In the genomic region with DNA sequence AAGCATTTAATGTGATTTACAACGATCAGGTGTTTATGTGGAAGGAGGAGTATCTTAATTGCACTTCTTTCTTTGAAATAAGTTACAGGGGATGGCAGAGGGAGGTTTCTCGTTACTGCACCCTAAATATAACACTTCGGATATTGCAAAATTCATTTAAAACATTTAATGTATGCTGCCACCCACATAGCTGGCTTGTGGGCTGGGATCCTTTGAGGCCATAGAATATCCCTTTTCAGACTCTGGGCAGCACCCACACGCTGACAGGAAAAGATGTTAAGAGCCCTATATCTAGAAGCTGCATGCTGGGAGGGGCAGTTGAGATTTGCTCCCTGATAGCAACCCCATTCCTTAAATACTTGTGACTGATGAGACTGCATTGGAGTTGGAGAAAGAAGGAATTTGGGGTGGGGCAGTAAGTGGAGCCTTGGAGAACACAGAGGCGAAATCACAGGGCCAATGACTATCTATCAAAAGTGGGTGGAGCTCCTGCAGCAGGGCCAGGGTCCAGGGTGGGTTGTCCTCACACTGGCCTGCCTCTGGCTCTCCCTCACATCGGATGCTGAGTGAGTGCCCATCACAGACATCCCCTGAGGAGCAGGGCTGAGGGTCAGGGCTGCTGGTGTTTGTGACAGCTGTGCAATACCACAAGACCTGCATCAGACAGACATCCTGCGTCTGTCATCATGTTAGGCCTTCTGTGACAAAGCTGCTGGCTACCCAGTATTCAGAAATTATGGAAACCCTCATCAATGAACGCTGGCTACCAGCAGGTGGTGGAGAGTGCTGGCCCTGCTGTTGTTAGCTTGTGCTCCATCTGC, we compare ENCODE assay signal across 11 mouse cellular contexts.
DNase-seq lines count a peak whose midpoint lies in the region; ATAC-seq and TF ChIP-seq lines count a peak whose summit lies in the region.
"Had no signal": no experiment of that assay in that cellular context is flagged by ENCODE, and none has a peak within 500 bp of the region (broad histone marks: within the 10 kb centered on the region; RNA-seq: fewer than 3 reads in every experiment).

No protein-coding gene starts in this region.

- H3K9me3 ChIP-seq in hindbrain, embryonic 11.5 days (ENCODE audit: control insufficient read depth, low read length): no peaks in the 10 kb centered on the region
- H3K9me3 ChIP-seq in hindbrain, embryonic 16.5 days (ENCODE audit: control insufficient read depth, low read length): no peaks in the 10 kb centered on the region
- no peaks in the 10 kb centered on the region for H3K9me3 ChIP-seq in hindbrain, postnatal 0 days (ENCODE audit: low read length)
- H3K9me3 ChIP-seq: G1E had no signal

- peak; percentile 73 for ATAC-seq in hindbrain, embryonic 11.5 days (ENCODE audit: low FRiP score)
- ATAC-seq in hindbrain, embryonic 16.5 days: no peak
- peak; percentile 73 for ATAC-seq in hindbrain, postnatal 0 days

- H3K36me3 ChIP-seq in hindbrain, embryonic 11.5 days (ENCODE audit: control insufficient read depth, insufficient read depth, low read length): no peaks in the 10 kb centered on the region
- H3K36me3 ChIP-seq in hindbrain, embryonic 16.5 days (ENCODE audit: control insufficient read depth, insufficient read depth, low read length): no peaks in the 10 kb centered on the region
- H3K36me3 ChIP-seq in hindbrain, postnatal 0 days (ENCODE audit: insufficient read depth, low read length): no peaks in the 10 kb centered on the region
- H3K36me3 ChIP-seq: G1E had no signal

- peak; percentile 28; the same call in 1 of the 2 replicates for TF ChIP-seq CTCF in hindbrain, postnatal 0 days (IDR thresholded peaks at IDR 0.05; ENCODE audit: low read depth)

- no peak overlapping the region for H3K9ac ChIP-seq in hindbrain, embryonic 11.5 days (ENCODE audit: low read depth, low read length)
- no peak overlapping the region for H3K9ac ChIP-seq in hindbrain, embryonic 16.5 days (ENCODE audit: low read depth, low read length)
- H3K9ac ChIP-seq in hindbrain, postnatal 0 days (replicated peaks; ENCODE audit: low read length): no peak overlapping the region

- 57% methylated on average over 8 of the region's 8 CpGs for WGBS in hindbrain, embryonic 11.5 days
- 51% methylated on average over 8 of the region's 8 CpGs for WGBS in hindbrain, embryonic 16.5 days
- WGBS in hindbrain, postnatal 0 days: 40% methylated on average over 8 of the region's 8 CpGs

- no peak for DNase-seq in hindbrain, embryonic 11.5 days (ENCODE audit: low spot score)
- DNase-seq in right cerebral cortex, postnatal 10 days (ENCODE audit: low spot score in 2 of 2): peak; percentile 48 to 73
- DNase-seq in right cerebral cortex, postnatal 14 days: no peak
- DNase-seq in hindbrain, postnatal 0 days (ENCODE audit: low spot score): no peak
- DNase-seq in spleen, postnatal 36 days (ENCODE audit: low spot score in 2 of 2): no peak
- no peak for DNase-seq in urinary bladder, postnatal 4 days (ENCODE audit: low spot score in 2 of 2)
- no peak for DNase-seq in ovary, postnatal 36 days (ENCODE audit: low spot score)
- DNase-seq: cerebellum, adult 11 months; kidney, adult 8-10 months had no signal

- no peak overlapping the region for H3K4me3 ChIP-seq in hindbrain, embryonic 11.5 days (ENCODE audit: low read depth, low read length)
- no peak overlapping the region for H3K4me3 ChIP-seq in hindbrain, embryonic 16.5 days (ENCODE audit: low read length)
- H3K4me3 ChIP-seq in hindbrain, postnatal 0 days (ENCODE audit: low read length): no peak overlapping the region

- H3K4me2 ChIP-seq in hindbrain, embryonic 11.5 days (replicated peaks; ENCODE audit: low read depth, low read length): no peak overlapping the region
- no peak overlapping the region for H3K4me2 ChIP-seq in hindbrain, embryonic 16.5 days (ENCODE audit: low read length)
- H3K4me2 ChIP-seq in hindbrain, postnatal 0 days (ENCODE audit: low read depth, low read length): no peak overlapping the region

- H3K4me1 ChIP-seq in hindbrain, embryonic 11.5 days (replicated peaks; ENCODE audit: control insufficient read depth, insufficient read depth, low read length): no peaks in the 10 kb centered on the region; the same call in 1 of the 2 replicates
- no peaks in the 10 kb centered on the region; the same call in none of the 2 replicates for H3K4me1 ChIP-seq in hindbrain, embryonic 16.5 days (ENCODE audit: control insufficient read depth, insufficient read depth, low read depth, low read length)
- no peaks in the 10 kb centered on the region for H3K4me1 ChIP-seq in hindbrain, postnatal 0 days (ENCODE audit: insufficient read depth, low read length)

- no peak overlapping the region for H3K27ac ChIP-seq in hindbrain, embryonic 11.5 days (ENCODE audit: low read depth, low read length)
- H3K27ac ChIP-seq in hindbrain, embryonic 16.5 days (ENCODE audit: low read depth, low read length): no peak overlapping the region
- no peak overlapping the region for H3K27ac ChIP-seq in hindbrain, postnatal 0 days

- H3K27me3 ChIP-seq in hindbrain, embryonic 11.5 days (ENCODE audit: control insufficient read depth, insufficient read depth, low read length): no peaks in the 10 kb centered on the region
- no peaks in the 10 kb centered on the region for H3K27me3 ChIP-seq in hindbrain, embryonic 16.5 days (replicated peaks; ENCODE audit: control insufficient read depth, insufficient read depth, low read length)
- H3K27me3 ChIP-seq in hindbrain, postnatal 0 days (ENCODE audit: insufficient read depth, low read length): no peaks in the 10 kb centered on the region

Comparison
In these comparisons a context has a peak if more than half of its experiments do, and no peak if none do; other contexts are left out.
1. DNase-seq: peak in right cerebral cortex, postnatal 10 days (2 of 2); none in hindbrain, embryonic 11.5 days (single experiment), right cerebral cortex, postnatal 14 days (single experiment), hindbrain, postnatal 0 days (single experiment), spleen, postnatal 36 days (0 of 2), urinary bladder, postnatal 4 days (0 of 2) and ovary, postnatal 36 days (single experiment).